Mouse (Mus musculus) midbrain, embryonic 15.5 days (tissue): ENCODE data around the gene Dctn3. TPM values are rescaled to one million over a fixed set of nuclear protein-coding genes. Genes with fewer than 3 reads are reported as not detected.

Experiments used
- ATAC-seq: fragments of 200-750 bp; cut with Nextera tagmentation; replicated peaks from 2 replicates; pipeline ENCODE4 v1.8.0; 2017; ENCODE audit warnings: moderate TSS enrichment
- H3K27ac ChIP-seq: fragments of 300-500 bp; sonication (generic); 2 replicates; pipeline ENCODE4 v1.5.1; 2015; ENCODE audit warnings: mild to moderate bottlenecking, inconsistent platforms
- H3K27me3 ChIP-seq: fragments of 300-500 bp; sonication (generic); replicated peaks from 2 replicates; pipeline ENCODE4 v1.6.1; 2015; ENCODE audit warnings: inconsistent platforms
- H3K36me3 ChIP-seq: fragments of 300-500 bp; sonication (generic); replicated peaks from 2 replicates; pipeline ENCODE4 v1.6.1; 2015; ENCODE audit warnings: inconsistent platforms
- H3K4me1 ChIP-seq: fragments of 300-500 bp; sonication (generic); 2 replicates; pipeline ENCODE4 v1.6.1; 2015; ENCODE audit warnings: inconsistent platforms
- H3K4me2 ChIP-seq: fragments of 300-500 bp; sonication (generic); 2 replicates; pipeline ENCODE4 v1.6.1; 2015; ENCODE audit warnings: inconsistent platforms, mild to moderate bottlenecking, moderate library complexity
- H3K4me3 ChIP-seq: fragments of 300-500 bp; sonication (generic); 2 replicates; pipeline ENCODE4 v1.5.1; 2015; ENCODE audit warnings: mild to moderate bottlenecking, inconsistent platforms
- H3K9ac ChIP-seq: fragments of 300-500 bp; sonication (generic); 2 replicates; pipeline ENCODE4 v1.6.1; 2015; ENCODE audit warnings: mild to moderate bottlenecking, inconsistent platforms
- H3K9me3 ChIP-seq: fragments of 300-500 bp; sonication (generic); 2 replicates; pipeline ENCODE4 v1.6.1; 2016; ENCODE audit warnings: inconsistent platforms
- WGBS: fragments of 180-500 bp; shearing (Covaris S2); methylation state at CpG from one replicate; pipeline ENCODE4 v1.1.7; 2015; ENCODE audit warnings: mixed read lengths; 5-methylcytosine and 5-hydroxymethylcytosine counted together
- polyA plus RNA-seq: library from polyadenylated mRNA; unstranded; fragments of >200 nt; fragmentation: Nextera tagmentation; extraction: Ambion mirVana; gene quantifications from 2 replicates; pipeline ENCODE4 v1.2.1, GENCODE M21; 2015

Dctn3 gene
- polyA plus RNA-seq, 1 experiment from 2014 or later: 295 TPM

- peaks cover 67% of the 10 kb centered on the region for H3K4me1 ChIP-seq
- no peak overlapping the region for H3K4me3 ChIP-seq
- H3K9ac ChIP-seq: no peak overlapping the region; the same call in 1 of the 2 replicates
- H3K4me2 ChIP-seq: no peak overlapping the region; the same call in 1 of the 2 replicates
- WGBS: 47% methylated on average over 13 of the region's 13 CpGs
- peak overlapping the region; percentile 39; the same call in 1 of the 2 replicates for H3K27ac ChIP-seq
- H3K36me3 ChIP-seq: no peaks in the 10 kb centered on the region
- ATAC-seq: peak; percentile 40; the same call in 1 of the 2 replicates
- H3K27me3 ChIP-seq: no peaks in the 10 kb centered on the region
- H3K9me3 ChIP-seq: no peaks in the 10 kb centered on the region
Measured at GRCm38 (mm10) chr4:41677006-41677629, 45.9 kb downstream of the Dctn3 start.

GRCm38 (mm10) chr4:41676248-41677005 lies 46.5 kb downstream of the Dctn3 start:
- ATAC-seq: no peak
- H3K9ac ChIP-seq: peak overlapping the region; percentile 5; the same call in 1 of the 2 replicates
- H3K9me3 ChIP-seq: no peaks in the 10 kb centered on the region
- no peaks in the 10 kb centered on the region for H3K27me3 ChIP-seq
- H3K4me2 ChIP-seq: no peak overlapping the region
- peak overlapping the region; percentile 39 for H3K27ac ChIP-seq
- peaks cover 70% of the 10 kb centered on the region for H3K4me1 ChIP-seq
- no peaks in the 10 kb centered on the region for H3K36me3 ChIP-seq
- H3K4me3 ChIP-seq: no peak overlapping the region
- 63% methylated on average over 17 of the region's 17 CpGs for WGBS

- H3K4me1 ChIP-seq: peaks cover 62% of the 10 kb centered on the region
- no peak overlapping the region for H3K4me3 ChIP-seq
- no peaks in the 10 kb centered on the region for H3K36me3 ChIP-seq
- 36% methylated on average over 19 of the region's 19 CpGs for WGBS
- 0 out of 2 replicates have a peak overlapping the region, but pooled peaks have one; percentile 65 for H3K27ac ChIP-seq
- no peaks in the 10 kb centered on the region for H3K9me3 ChIP-seq
- no peaks in the 10 kb centered on the region for H3K27me3 ChIP-seq
- ATAC-seq: no peak
- H3K4me2 ChIP-seq: no peak overlapping the region
- H3K9ac ChIP-seq: no peak overlapping the region
Measured at GRCm38 (mm10) chr4:41673186-41673585, 49.8 kb downstream of the Dctn3 start.

GRCm38 (mm10) chr4:41672522-41672963 lies 50.4 kb downstream of the Dctn3 start:
- Histone ChIP-seq H3K4me1 (peaks cover 56% of the 10 kb centered on the region), H3K4me3 (no peak overlapping the region), H3K9ac (no peak overlapping the region), H3K9me3 (no peaks in the 10 kb centered on the region), H3K36me3 (no peaks in the 10 kb centered on the region), H3K27ac (peak overlapping the region; percentile 65), H3K27me3 (no peaks in the 10 kb centered on the region), H3K4me2 (0 out of 2 replicates have a peak overlapping the region, but pooled peaks have one; percentile 1)
- WGBS: 27% methylated on average over 8 of the region's 8 CpGs
- ATAC-seq: no peak

- Histone ChIP-seq H3K27me3 (no peaks in the 10 kb centered on the region), H3K4me1 (peaks cover 51% of the 10 kb centered on the region), H3K9ac (peak overlapping the region; percentile 24; the same call in 1 of the 2 replicates), H3K36me3 (no peaks in the 10 kb centered on the region), H3K4me2 (0 out of 2 replicates have a peak overlapping the region, but pooled peaks have one; percentile 1), H3K9me3 (no peaks in the 10 kb centered on the region), H3K27ac (peak overlapping the region; percentile 65), H3K4me3 (no peak overlapping the region)
- peak; percentile 67 for ATAC-seq
- WGBS: 8% methylated on average over 8 of the region's 8 CpGs
Measured at GRCm38 (mm10) chr4:41671963-41672480, 50.9 kb downstream of the Dctn3 start.

GRCm38 (mm10) chr4:41671500-41671899 lies 51.5 kb downstream of the Dctn3 start:
- peak overlapping the region; percentile 24; the same call in 1 of the 2 replicates for H3K9ac ChIP-seq
- no peak overlapping the region for H3K4me3 ChIP-seq
- 0 out of 2 replicates have a peak overlapping the region, but pooled peaks have one; percentile 1 for H3K4me2 ChIP-seq
- 19% methylated on average over 5 of the region's 5 CpGs for WGBS
- H3K27ac ChIP-seq: no peak overlapping the region
- no peaks in the 10 kb centered on the region for H3K36me3 ChIP-seq
- H3K27me3 ChIP-seq: no peaks in the 10 kb centered on the region
- H3K4me1 ChIP-seq: peaks cover 45% of the 10 kb centered on the region
- H3K9me3 ChIP-seq: no peaks in the 10 kb centered on the region
- ATAC-seq: peak; percentile 15

- no peak overlapping the region for H3K4me3 ChIP-seq
- H3K36me3 ChIP-seq: no peaks in the 10 kb centered on the region
- H3K4me1 ChIP-seq: peaks cover 39% of the 10 kb centered on the region
- H3K27me3 ChIP-seq: no peaks in the 10 kb centered on the region
- H3K9me3 ChIP-seq: no peaks in the 10 kb centered on the region
- H3K4me2 ChIP-seq: no peak overlapping the region
- H3K27ac ChIP-seq: no peak overlapping the region
- no peak for ATAC-seq
- WGBS: 79% methylated on average over 18 of the region's 18 CpGs
- H3K9ac ChIP-seq: no peak overlapping the region
Measured at GRCm38 (mm10) chr4:41670836-41671235, 52.1 kb downstream of the Dctn3 start.

- Histone ChIP-seq H3K9ac (no peak overlapping the region), H3K4me3 (no peak overlapping the region), H3K9me3 (no peaks in the 10 kb centered on the region), H3K36me3 (no peaks in the 10 kb centered on the region), H3K4me1 (peaks cover 19% of the 10 kb centered on the region), H3K4me2 (no peak overlapping the region), H3K27ac (no peak overlapping the region), H3K27me3 (no peaks in the 10 kb centered on the region)
- no peak for ATAC-seq
- 79% methylated on average over 11 of the region's 11 CpGs for WGBS
Measured at GRCm38 (mm10) chr4:41666646-41667045, 56.3 kb downstream of the Dctn3 start.

GRCm38 (mm10) chr4:41665009-41665675 lies 57.8 kb downstream of the Dctn3 start:
- Histone ChIP-seq H3K4me2 (no peak overlapping the region), H3K4me3 (no peak overlapping the region), H3K9ac (no peak overlapping the region), H3K36me3 (no peaks in the 10 kb centered on the region), H3K27ac (no peak overlapping the region), H3K27me3 (no peaks in the 10 kb centered on the region), H3K9me3 (no peaks in the 10 kb centered on the region), H3K4me1 (peaks cover 27% of the 10 kb centered on the region)
- 6% methylated on average over 6 of the region's 8 CpGs for WGBS
- no peak for ATAC-seq

Other genes with a start within 250 kb of the Dctn3 start
- 6.3 and 8.9 TPM in 2 replicates for gene AI464131, start 220.1 kb downstream of the Dctn3 start, polyA plus RNA-seq
- gene 1110017D15Rik, start 205.8 kb downstream of the Dctn3 start, polyA plus RNA-seq: 13.8 and 15.5 TPM in 2 replicates
- gene Fam219a, start 153.6 kb downstream of the Dctn3 start, polyA plus RNA-seq: 16.8 and 18.3 TPM in 2 replicates
- 3.3 and 3.5 TPM in 2 replicates for gene Dnaic1, start 153.4 kb downstream of the Dctn3 start, polyA plus RNA-seq
- gene Enho, start 82.8 kb downstream of the Dctn3 start, polyA plus RNA-seq: 121 and 122 TPM in 2 replicates
- 28.1 and 32.2 TPM in 2 replicates for gene Cntfr, start 26.1 kb downstream of the Dctn3 start, polyA plus RNA-seq
- 37.5 and 40.3 TPM in 2 replicates for gene Il11ra1, start 23.2 kb downstream of the Dctn3 start, polyA plus RNA-seq
- gene Rpp25l, start 9.6 kb downstream of the Dctn3 start, polyA plus RNA-seq: 59.1 and 64.6 TPM in 2 replicates
- gene Arid3c, start 8.0 kb upstream of the Dctn3 start, polyA plus RNA-seq: 0.56 and 1.1 TPM in 2 replicates
- gene Galt, start 32.1 kb upstream of the Dctn3 start, polyA plus RNA-seq: 48.3 and 51.1 TPM in 2 replicates
- 65.7 and 66.0 TPM in 2 replicates for gene Sigmar1, start 33.0 kb upstream of the Dctn3 start, polyA plus RNA-seq
- 278 and 302 TPM in 2 replicates for gene Ccl27a, start 51.1 kb upstream of the Dctn3 start, polyA plus RNA-seq
- not detected in 2 replicates for gene Gm21541, start 180.4 kb upstream of the Dctn3 start, polyA plus RNA-seq
- 12.8 and 13.7 TPM in 2 replicates for gene Gm20878, start 218.4 kb upstream of the Dctn3 start, polyA plus RNA-seq
- 1.7 and 1.8 TPM in 2 replicates for gene Fam205a4, start 242.9 kb upstream of the Dctn3 start, polyA plus RNA-seq